Mouse (Mus musculus) E14TG2a.4 (cell line): ENCODE data around the gene Usf1.
A peak's percentile ranks its signal among the peaks of the same experiment; 100 is the strongest.

Source experiments
- H3K27me3 ChIP-seq: 2 replicates; pipeline ENCODE4 v1.6.1; 2014; ENCODE audit warnings: low read length, control low read depth; ENCODE audit not compliant: insufficient read depth
- H3K36me3 ChIP-seq: 2 replicates; pipeline ENCODE4 v1.6.1; 2014; ENCODE audit warnings: low read length, control low read depth; ENCODE audit not compliant: insufficient read depth
- H3K4me1 ChIP-seq: replicated peaks from 2 replicates; pipeline ENCODE4 v1.6.1; 2014; ENCODE audit warnings: low read depth, low read length, control low read depth
- H3K4me3 ChIP-seq: replicated peaks from 2 replicates; pipeline ENCODE4 v1.5.1; 2014; ENCODE audit warnings: mild to moderate bottlenecking, low read length
- H3K9me3 ChIP-seq: 2 replicates; pipeline ENCODE4 v1.6.1; 2014; ENCODE audit warnings: low read length, control low read depth
- CTCF ChIP-seq: conservative IDR thresholded peaks from 2 replicates; pipeline ENCODE4 v1.5.1; 2014; ENCODE audit warnings: low read length
- NANOG ChIP-seq: IDR thresholded peaks from 2 replicates; pipeline ENCODE4 v1.6.1; 2014; ENCODE audit warnings: borderline replicate concordance, low read length, mixed read lengths
- POU5F1 ChIP-seq: IDR thresholded peaks from 2 replicates; pipeline ENCODE4 v1.6.1; 2014; ENCODE audit warnings: low read length, borderline replicate concordance

Gene Usf1

GRCm38 (mm10) chr1:171410947-171411484 lies at the start of gene Usf1:
Gene Usf1 (plus strand): TSS chr1:171411313.
- Histone ChIP-seq H3K4me1 (peaks cover 49% of the 10 kb centered on the region), H3K36me3 (peaks cover 27% of the 10 kb centered on the region), H3K27me3 (no peaks in the 10 kb centered on the region), H3K4me3 (peak within 1 kb of the TSS; percentile 99), H3K9me3 (no peaks in the 10 kb centered on the region)
- TF ChIP-seq CTCF (no peak), POU5F1 (no peak), NANOG (no peak)

- H3K9me3 ChIP-seq = no peaks in the 10 kb centered on the region
- no peak overlapping the region for H3K4me3 ChIP-seq
- H3K4me1 ChIP-seq = peaks cover 57% of the 10 kb centered on the region
- no peaks in the 10 kb centered on the region for H3K36me3 ChIP-seq
- peaks cover 14% of the 10 kb centered on the region for H3K27me3 ChIP-seq
- no peak for TF ChIP-seq POU5F1
- TF ChIP-seq NANOG = no peak
- TF ChIP-seq CTCF = no peak
Measured at GRCm38 (mm10) chr1:171365934-171366333, 45.2 kb upstream of the Usf1 start.

- Histone ChIP-seq H3K27me3 (peaks cover 14% of the 10 kb centered on the region), H3K9me3 (no peaks in the 10 kb centered on the region), H3K4me3 (peak within 1 kb of the TSS; percentile 57), H3K36me3 (no peaks in the 10 kb centered on the region), H3K4me1 (peaks cover 85% of the 10 kb centered on the region)
- TF ChIP-seq POU5F1 = no peak
- 0 out of 2 replicates have a peak, but pooled peaks have one; percentile 7 for TF ChIP-seq CTCF
Measured at GRCm38 (mm10) chr1:171369845-171370556, 41.1 kb upstream of the Usf1 start, which contains the start of gene Nectin4. Gene Nectin4 (plus strand): TSS chr1:171370099.

DNA sequence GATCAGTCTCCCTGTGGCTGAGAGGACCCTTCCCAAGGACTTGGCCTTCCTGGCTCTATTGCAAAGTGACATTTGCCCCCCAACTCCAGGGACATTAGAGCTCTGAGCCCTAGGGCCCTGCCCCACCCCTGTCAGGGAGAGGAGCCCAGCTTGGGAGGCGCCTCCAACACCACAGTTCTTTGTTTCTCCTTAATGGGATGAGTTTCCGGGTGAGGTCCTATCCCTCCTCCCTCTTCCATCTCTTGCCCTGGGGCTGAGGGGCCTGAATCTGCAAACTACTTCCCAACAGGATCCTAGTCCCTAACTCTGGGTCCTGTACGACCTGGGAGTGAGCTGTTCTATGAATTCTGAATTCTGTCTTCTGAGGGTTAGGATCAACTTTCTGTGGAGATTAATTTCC lies 38.2 kb upstream of the Usf1 start:
- Histone ChIP-seq H3K4me3 (peak overlapping the region; percentile 20; the same call in 1 of the 2 replicates), H3K9me3 (no peaks in the 10 kb centered on the region), H3K27me3 (peaks cover 14% of the 10 kb centered on the region), H3K36me3 (no peaks in the 10 kb centered on the region), H3K4me1 (peaks cover 85% of the 10 kb centered on the region)
- no peak for TF ChIP-seq POU5F1
- no peak for TF ChIP-seq NANOG
- TF ChIP-seq CTCF = no peak

DNA sequence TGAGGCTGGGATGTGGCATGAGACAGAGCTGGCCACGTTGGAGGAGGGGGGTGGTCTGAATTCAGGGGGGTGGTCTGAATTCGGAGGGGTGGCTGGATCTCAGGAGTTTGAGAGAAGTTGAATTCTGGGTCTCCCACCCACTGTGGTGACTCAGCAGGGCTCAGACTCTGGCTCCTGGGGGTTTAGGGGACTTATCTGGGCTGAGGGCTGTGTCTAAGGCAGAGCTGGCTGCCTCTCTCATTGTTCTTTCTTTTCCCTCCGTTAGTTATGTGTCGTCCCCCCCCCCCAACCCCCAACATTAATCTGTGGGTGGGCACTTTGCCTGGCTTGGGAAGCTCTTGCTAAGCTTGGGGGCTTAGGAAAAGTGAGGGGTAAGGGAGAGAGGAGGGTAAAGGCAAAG lies 37.2 kb upstream of the Usf1 start:
- Histone ChIP-seq H3K4me1 (peaks cover 85% of the 10 kb centered on the region), H3K27me3 (peaks cover 21% of the 10 kb centered on the region), H3K9me3 (no peaks in the 10 kb centered on the region), H3K36me3 (no peaks in the 10 kb centered on the region), H3K4me3 (peak overlapping the region; percentile 20; the same call in 1 of the 2 replicates)
- no peak for TF ChIP-seq POU5F1
- TF ChIP-seq NANOG = no peak
- no peak for TF ChIP-seq CTCF

DNA sequence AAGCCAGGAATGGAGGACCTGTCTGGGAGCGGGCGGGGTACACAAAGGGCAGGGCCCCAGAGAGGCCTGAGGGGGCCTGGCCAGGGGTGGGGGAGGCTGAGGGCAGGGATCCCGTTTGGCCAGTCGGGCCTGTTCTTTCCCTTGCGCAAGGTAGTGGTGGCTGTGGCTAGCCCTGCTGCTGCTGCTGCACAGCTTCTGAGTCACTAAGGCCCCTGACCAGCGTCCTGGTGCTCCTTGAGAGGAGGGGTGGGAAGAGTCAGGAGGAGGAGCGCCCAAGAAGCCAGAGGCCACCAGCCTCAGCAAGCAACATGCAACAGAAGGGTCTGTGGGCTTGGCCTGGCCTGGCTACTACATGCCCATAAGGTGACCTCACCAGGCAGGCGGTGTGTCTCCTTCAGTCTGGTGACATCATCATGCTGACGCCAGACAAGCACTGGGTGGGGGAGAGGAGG lies 35.4 kb upstream of the Usf1 start:
- Histone ChIP-seq H3K27me3 (peaks cover 20% of the 10 kb centered on the region), H3K4me3 (peak overlapping the region; percentile 46), H3K36me3 (no peaks in the 10 kb centered on the region), H3K9me3 (no peaks in the 10 kb centered on the region), H3K4me1 (peaks cover 88% of the 10 kb centered on the region)
- TF ChIP-seq CTCF (no peak), POU5F1 (no peak), NANOG (no peak)

DNA sequence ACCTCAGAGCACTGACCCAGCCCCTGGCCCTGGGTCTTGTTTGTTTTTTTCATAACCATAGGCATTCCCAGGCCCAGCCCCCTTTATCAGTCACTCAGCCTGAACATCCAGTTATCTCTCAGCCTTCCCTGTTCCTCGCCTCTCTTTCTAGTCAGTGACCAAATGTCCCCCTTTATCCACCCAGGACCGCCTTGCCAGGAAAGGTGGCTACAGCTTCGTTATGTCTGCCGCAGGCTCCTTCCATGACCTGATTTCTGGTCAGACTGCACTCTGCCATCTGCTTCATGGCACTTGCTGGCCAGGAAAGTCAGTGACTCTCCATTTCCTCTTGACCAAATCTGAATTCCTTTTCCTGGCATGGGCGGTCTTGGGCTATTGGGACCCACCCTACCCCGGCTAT lies 32.8 kb upstream of the Usf1 start:
- Histone ChIP-seq H3K9me3 (no peaks in the 10 kb centered on the region), H3K36me3 (no peaks in the 10 kb centered on the region), H3K4me3 (no peak overlapping the region), H3K4me1 (peaks cover 70% of the 10 kb centered on the region), H3K27me3 (peaks cover 30% of the 10 kb centered on the region)
- TF ChIP-seq POU5F1 (no peak), NANOG (no peak), CTCF (no peak)

GRCm38 (mm10) chr1:171379935-171380599 lies 31.0 kb upstream of the Usf1 start:
- Histone ChIP-seq H3K27me3 (peaks cover 33% of the 10 kb centered on the region), H3K4me3 (peak overlapping the region; percentile 66), H3K9me3 (no peaks in the 10 kb centered on the region), H3K4me1 (peaks cover 65% of the 10 kb centered on the region), H3K36me3 (no peaks in the 10 kb centered on the region)
- TF ChIP-seq CTCF = peak; percentile 69
- TF ChIP-seq NANOG = no peak
